Mouse (Mus musculus): Measurements from ENCODE around the gene Plvap.
A peak's percentile ranks its signal among the peaks of the same experiment; 100 is the strongest.

Gene Plvap

GRCm38 (mm10) chr8:71485142-71486135, 26.1 kb downstream of the Plvap start, which contains the start of gene Ano8:
Ano8 (minus strand) TSS chr8:71485963.
- DNase-seq, result peak; percentile 88

GRCm38 (mm10) chr8:71484736-71485135, 26.8 kb downstream of the Plvap start:
- no peak for DNase-seq

GRCm38 (mm10) chr8:71483932-71484331, 27.6 kb downstream of the Plvap start:
- DNase-seq, result no peak

GRCm38 (mm10) chr8:71478943-71479342, 32.6 kb downstream of the Plvap start:
- DNase-seq, result no peak

DNA sequence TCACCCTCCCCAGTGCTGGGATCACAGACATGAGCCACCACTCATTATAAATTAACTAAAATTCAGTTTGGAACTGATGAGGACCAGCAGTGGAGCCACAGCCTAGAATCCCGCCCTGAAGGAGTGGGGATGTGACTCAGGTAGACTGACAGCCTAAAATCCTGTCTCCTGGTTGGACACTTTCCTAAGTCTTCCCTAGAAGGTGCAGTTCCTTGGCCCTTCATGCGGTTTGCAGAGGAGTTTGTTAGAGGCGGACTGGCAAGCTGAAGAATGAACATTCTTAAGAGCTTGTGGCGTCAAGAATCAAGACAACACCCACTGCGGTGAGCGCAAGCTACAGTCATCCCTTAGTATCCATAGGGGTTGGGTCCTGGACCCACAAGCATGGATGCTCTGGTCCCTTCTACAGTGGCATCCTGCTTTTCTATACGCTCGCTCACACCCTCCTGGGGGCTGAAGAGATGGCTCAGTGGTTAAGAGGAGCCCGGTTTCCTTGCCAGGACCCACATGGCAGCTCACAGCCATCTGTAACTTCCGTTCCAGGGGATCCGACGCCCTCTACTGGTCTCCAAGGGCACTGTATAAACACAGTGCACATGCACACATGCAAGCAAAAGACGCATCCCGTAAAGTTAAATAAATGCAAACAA, 34.2 kb downstream of the Plvap start:
- DNase-seq, result no peak

DNA sequence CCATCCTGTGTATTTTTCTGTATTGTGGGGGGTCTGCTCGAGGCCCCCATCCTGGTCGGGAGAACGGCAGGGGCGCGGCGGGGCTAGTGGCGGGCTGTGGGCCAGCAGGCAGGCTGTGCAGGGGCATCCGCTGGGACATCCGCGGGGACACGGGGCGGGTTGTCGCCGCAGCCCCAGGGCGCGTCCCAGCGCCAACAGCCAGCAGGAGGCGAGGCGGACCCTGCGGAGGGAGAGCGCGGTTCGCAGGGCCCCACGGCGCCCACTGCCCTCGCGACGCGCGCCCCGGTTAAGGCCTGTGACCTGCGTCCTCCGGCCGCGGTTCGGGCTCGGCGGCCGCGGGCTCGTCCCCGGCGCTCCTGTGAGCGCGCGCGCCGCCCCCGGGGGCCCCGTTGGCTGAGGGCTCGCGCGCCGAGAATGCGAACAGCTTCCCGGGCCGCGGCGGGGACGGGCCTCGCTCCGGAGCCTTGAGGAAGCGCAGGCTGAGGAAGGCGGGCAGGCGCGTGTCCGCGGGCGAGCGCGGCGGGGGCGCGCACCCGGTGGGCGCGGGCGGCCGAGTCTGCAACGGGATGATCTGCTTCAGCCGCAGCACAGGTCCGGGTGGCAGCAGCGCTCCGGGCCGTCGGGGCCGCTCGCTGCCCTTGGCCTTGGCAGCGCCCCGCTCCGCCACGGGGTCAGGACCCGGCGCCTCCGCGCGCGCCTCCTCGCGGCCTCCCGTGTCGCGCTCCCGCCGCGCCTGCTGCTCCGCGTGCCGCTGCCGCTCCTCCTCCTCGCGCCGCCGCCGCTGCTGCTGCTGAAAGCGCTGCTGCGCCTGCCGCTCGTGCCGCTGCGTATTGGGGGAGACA, 35.2 kb downstream of the Plvap start:
- DNase-seq, result peak; percentile 80

- DNase-seq, result no peak
These were observed 35.9 kb downstream of the Plvap start for GRCm38 (mm10) chr8:71475702-71476075.

- DNase-seq, result no peak
These were observed 36.5 kb downstream of the Plvap start for GRCm38 (mm10) chr8:71474785-71475701.

DNA sequence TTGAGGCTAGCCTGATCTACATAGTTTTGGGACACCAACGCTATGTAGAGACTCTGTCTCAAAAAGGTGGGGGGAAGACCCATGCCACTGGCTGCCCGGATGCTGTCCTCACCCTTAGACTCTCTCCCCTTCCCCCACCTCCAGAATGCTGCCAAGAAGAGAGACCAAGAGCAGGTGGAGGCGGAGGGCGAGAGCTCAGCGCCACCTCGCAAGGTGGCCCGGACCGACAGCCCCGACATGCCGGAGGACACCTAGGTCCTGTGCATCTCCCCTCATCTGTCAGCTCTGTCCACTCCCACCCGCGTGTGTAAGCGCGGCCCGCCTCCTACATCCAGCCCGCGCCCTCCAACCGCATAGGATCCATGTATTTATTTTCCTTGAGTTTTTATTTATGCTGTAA, 37.2 kb downstream of the Plvap start:
- no peak for DNase-seq

- DNase-seq, result no peak
These were observed 38.8 kb downstream of the Plvap start for GRCm38 (mm10) chr8:71472601-71473386.

DNA sequence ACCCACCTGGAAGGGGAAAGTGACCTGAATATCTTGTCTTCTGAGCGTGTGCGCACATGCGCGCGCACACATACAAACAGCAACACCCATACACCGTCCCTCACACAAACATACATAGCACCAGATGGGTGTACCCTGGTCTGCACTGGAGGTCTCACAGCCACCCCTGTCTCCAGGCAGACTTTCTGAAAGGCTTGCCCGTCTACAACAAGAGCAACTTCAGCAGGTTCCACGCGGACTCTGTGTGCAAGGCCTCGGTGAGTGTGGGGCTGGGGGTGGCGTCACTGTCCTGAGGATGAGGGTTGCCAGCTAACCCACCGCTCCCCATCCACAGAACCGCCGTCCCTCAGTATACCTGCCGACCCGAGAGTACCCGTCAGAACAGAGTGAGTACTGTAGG, 39.7 kb downstream of the Plvap start:
- DNase-seq, result no peak

GRCm38 (mm10) chr8:71470913-71471255, 40.7 kb downstream of the Plvap start:
- no peak for DNase-seq

- peak; percentile 8 for DNase-seq
These were observed 41.2 kb downstream of the Plvap start for GRCm38 (mm10) chr8:71470146-71470912.

DNA sequence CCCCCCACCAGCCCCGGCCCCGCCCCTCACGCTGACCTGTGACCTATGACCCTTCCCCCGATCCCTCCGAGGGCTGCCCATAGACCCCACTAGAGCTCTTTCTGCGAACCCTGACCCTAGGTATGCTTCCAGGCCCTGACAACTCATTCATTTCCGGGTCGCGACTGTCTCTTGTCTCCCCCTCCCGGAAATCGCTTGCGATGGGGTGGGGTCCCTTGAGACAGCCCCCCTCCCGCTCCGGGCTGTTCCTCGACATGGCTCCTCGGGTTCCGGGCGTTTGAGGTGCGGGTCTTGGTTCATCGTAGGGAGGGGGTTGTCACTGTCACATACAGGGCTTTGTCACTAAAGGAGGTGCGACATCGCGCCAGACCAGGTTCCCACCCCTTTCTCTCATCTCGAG, 42.1 kb downstream of the Plvap start:
- DNase-seq, result peak; percentile 76

- peak; percentile 99 for DNase-seq
These were observed 42.6 kb downstream of the Plvap start, which contains the start of gene Dda1 for GRCm38 (mm10) chr8:71468916-71469315. Dda1 (plus strand) TSS chr8:71469199.

- DNase-seq, result peak; percentile 6
These were observed 43.6 kb downstream of the Plvap start for GRCm38 (mm10) chr8:71468001-71468400.

DNA sequence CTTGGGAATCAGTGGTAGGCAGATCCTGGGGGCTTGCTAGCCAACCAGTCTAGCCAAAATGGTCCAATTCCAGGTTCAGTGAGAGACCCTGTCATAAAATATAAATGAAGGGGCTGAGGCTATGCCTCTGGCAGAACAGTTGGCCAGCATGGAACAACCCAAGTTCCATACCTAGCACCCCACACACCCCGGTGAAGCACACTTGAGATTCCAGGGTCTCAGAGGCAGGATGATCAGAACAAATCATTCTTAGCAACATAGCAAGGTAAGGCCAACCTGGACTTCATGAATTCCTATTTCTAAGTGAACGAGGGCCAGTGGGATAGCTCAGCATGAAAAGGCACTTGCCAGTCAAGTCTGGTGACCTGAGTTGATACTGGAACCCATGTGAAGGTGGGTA, 44.4 kb downstream of the Plvap start:
- DNase-seq, result peak; percentile 5

- peak; percentile 13 for DNase-seq
These were observed 45.4 kb downstream of the Plvap start for GRCm38 (mm10) chr8:71466198-71466597.

- DNase-seq, result no peak
These were observed 45.8 kb downstream of the Plvap start for GRCm38 (mm10) chr8:71465733-71466132.
